Mouse (Mus musculus) stomach, postnatal 0 days (tissue): Measurements from ENCODE around the gene Sash3.

Experiments
- CTCF ChIP-seq: IDR thresholded peaks from 2 replicates; pipeline ENCODE4 v1.5.1; 2016; ENCODE audit warnings: antibody characterized with exemption, low read depth, mild to moderate bottlenecking, moderate library complexity
- EP300 ChIP-seq: optimal IDR thresholded peaks from 2 replicates; pipeline ENCODE3; 2016; ENCODE audit warnings: antibody characterized with exemption

DNA sequence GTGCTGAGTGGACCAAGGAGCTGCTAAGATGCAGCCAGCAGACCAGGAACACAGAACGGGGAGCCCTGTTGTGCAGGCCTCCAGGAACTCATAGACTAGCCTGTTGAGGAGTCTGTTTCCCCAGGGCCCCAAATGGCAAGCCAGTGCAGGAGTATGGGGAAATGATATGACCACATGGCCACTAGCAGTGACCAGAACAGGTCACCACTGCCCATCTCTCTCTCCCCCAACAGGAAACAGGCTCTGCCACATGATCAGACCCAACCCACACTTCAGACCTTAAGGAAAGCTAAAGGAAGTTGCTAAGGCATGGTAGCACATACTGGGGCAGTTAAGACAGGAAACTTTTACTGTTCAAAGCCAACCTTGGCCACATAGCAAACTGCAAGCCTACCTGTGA is 17.1 kb upstream of the Sash3 start:
- TF ChIP-seq CTCF (no peak), EP300 (no peak)
